Mouse (Mus musculus) erythroid progenitor cell, adult 5-6 weeks (primary cell): ENCODE data around the gene Gm8879. TPM values are rescaled to one million over a fixed set of nuclear protein-coding genes. Genes with fewer than 3 reads are reported as not detected.
"Not testable (repeated sequence)": the region's sequence is repeated elsewhere in the genome, so short reads cannot be mapped to it uniquely, and the experiment has no call there.

Source experiments
- ATAC-seq: replicated peaks from 2 replicates; pipeline ENCODE4 v1.8.0; 2016; ENCODE audit warnings: moderate number of reproducible peaks, mild to moderate bottlenecking, moderate TSS enrichment, inconsistent platforms; ENCODE audit not compliant: poor library complexity, low FRiP score, severe bottlenecking
- total RNA-seq, 2 experiments: library from RNA; stranded (forward) in 1 of 2; stranded (reverse) in 1 of 2; fragments of 150-400 nt in 1 of 2; fragments of 186-747, 209-891 nt in 1 of 2; gene quantifications; 2 replicates each; pipeline versions ENCODE4 v1.2.3 to v1.2.4; 2015 to 2017; ENCODE audit warnings: low replicate concordance in 2 of 2

Gm8879 gene
- total RNA-seq (2015; ENCODE audit: low replicate concordance) (not detected in 2 replicates), total RNA-seq (2017; ENCODE audit: low replicate concordance) (not detected in 2 replicates)

DNA sequence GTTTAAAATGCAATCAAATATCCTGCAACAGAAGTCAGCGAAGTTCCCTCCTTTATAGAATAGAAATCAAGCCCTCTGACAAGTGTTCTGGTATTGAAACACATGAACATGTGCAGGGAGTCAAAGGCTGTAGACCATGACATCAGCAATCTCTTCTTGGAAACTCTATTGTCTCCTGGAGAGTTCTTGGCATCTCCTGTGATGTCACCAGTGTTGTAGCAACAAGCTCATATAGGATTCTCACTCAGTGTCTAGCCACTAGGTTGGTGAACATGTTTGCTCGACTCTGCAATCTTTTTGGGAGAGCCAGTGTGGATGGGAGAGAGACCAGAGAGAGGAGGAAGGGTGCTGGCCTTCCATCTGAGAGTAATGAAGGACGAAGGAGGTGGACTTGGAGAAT, at the start of gene Gm8879:
Gene Gm8879, plus strand, starts transcription at position 301 of the 400 bp plus-strand sequence.
- not testable (repeated sequence) for ATAC-seq

DNA sequence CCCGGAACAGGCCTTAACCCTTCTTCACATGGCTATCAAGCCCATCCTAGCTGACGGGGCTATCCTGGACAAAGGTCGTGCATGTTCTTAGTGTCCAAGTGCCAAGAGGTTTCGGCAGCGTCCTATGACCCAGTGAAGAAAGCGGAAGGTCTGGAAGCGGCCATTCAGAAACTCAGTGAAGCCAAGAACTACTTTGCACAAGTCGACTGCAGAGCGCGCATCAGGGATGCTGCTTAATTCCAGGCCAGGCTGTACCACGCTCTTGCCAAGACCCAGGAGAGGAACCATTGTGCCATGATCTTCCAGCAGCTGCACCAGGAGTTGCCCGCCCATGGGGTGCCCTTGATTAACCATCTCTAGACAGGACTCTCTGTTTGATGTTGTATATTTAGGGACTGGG, 10.6 kb downstream of the Gm8879 start:
- ATAC-seq: not testable (repeated sequence)

Other genes starting within 250 kb of the Gm8879 start
- not detected in 2 replicates for gene Gm8871, start 179.8 kb upstream of the Gm8879 start, total RNA-seq (2015; ENCODE audit: low replicate concordance)
- gene Gm8871, start 179.8 kb upstream of the Gm8879 start, total RNA-seq (2017; ENCODE audit: low replicate concordance): not detected in 2 replicates
- gene Gm8857, start 179.8 kb upstream of the Gm8879 start, total RNA-seq (2015; ENCODE audit: low replicate concordance): not detected in 2 replicates
- not detected in 2 replicates for gene Gm8857, start 179.8 kb upstream of the Gm8879 start, total RNA-seq (2017; ENCODE audit: low replicate concordance)
- not detected in 2 replicates for gene Gm5861, start 55.4 kb downstream of the Gm8879 start, total RNA-seq (2015; ENCODE audit: low replicate concordance)
- gene Gm5861, start 55.4 kb downstream of the Gm8879 start, total RNA-seq (2017; ENCODE audit: low replicate concordance): not detected in 2 replicates
- gene Gm8890, start 128.4 kb downstream of the Gm8879 start, total RNA-seq (2015; ENCODE audit: low replicate concordance): not detected in 2 replicates
- gene Gm8890, start 128.4 kb downstream of the Gm8879 start, total RNA-seq (2017; ENCODE audit: low replicate concordance): not detected in 2 replicates
- gene Speer1, start 213.9 kb downstream of the Gm8879 start, total RNA-seq (2015; ENCODE audit: low replicate concordance): not detected in 2 replicates
- gene Speer1, start 213.9 kb downstream of the Gm8879 start, total RNA-seq (2017; ENCODE audit: low replicate concordance): not detected in 2 replicates